Mouse (Mus musculus) liver, embryonic 14.5 days (tissue): ENCODE results near the gene Gpr150. TPM values are rescaled to one million over a fixed set of nuclear protein-coding genes. Genes with fewer than 3 reads are reported as not detected.

Experiments used
- ATAC-seq: fragments of 200-750 bp; cut with Nextera tagmentation; 2 replicates; pipeline ENCODE4 v1.8.0; 2017; ENCODE audit warnings: moderate number of reproducible peaks, mild to moderate bottlenecking, moderate library complexity; ENCODE audit not compliant: insufficient read depth
- DNase-seq, 3 experiments: peaks; one replicate each; pipeline ENCODE4 v3.0.0-alpha.2; 2012 to 2013; ENCODE audit warnings: low read depth in 3 of 3, low spot score in 3 of 3
- H3K27ac ChIP-seq: fragments of 300-500 bp; sonication (generic); 2 replicates; pipeline ENCODE4 v1.5.1; 2014; ENCODE audit warnings: moderate library complexity, mild to moderate bottlenecking, control low read depth, inconsistent platforms
- H3K27me3 ChIP-seq: fragments of 300-500 bp; sonication (generic); 2 replicates; pipeline ENCODE4 v1.6.1; 2014; ENCODE audit warnings: mild to moderate bottlenecking, low read length, moderate library complexity; ENCODE audit not compliant: control insufficient read depth, insufficient read depth
- H3K36me3 ChIP-seq: fragments of 300-500 bp; sonication (generic); replicated peaks from 2 replicates; pipeline ENCODE4 v1.6.1; 2014; ENCODE audit warnings: low read depth; ENCODE audit not compliant: control insufficient read depth, insufficient read depth
- H3K4me1 ChIP-seq, 2 experiments: fragments of 200-500 bp in 1 of 2; fragments of 300-500 bp in 1 of 2; sonication (generic) in 1 of 2; replicated peaks; 2 replicates each; pipeline ENCODE4 v1.6.1; 2012 to 2014; ENCODE audit warnings: antibody characterized with exemption in 1 of 2, inconsistent platforms in 1 of 2, low read length in 1 of 2; ENCODE audit not compliant: control insufficient read depth in 2 of 2, insufficient read depth in 2 of 2
- H3K4me2 ChIP-seq: fragments of 300-500 bp; sonication (generic); 2 replicates; pipeline ENCODE4 v1.6.1; 2014; ENCODE audit warnings: low read depth, mild to moderate bottlenecking, control low read depth, moderate library complexity
- H3K4me3 ChIP-seq, 2 experiments: fragments of 200-500 bp in 1 of 2; fragments of 300-500 bp in 1 of 2; sonication (generic) in 1 of 2; 2 replicates each; pipeline ENCODE4 v1.5.1; 2012 to 2014; ENCODE audit warnings: low read depth in 2 of 2, low read length in 2 of 2, mild to moderate bottlenecking in 2 of 2, control low read depth in 1 of 2, inconsistent platforms in 1 of 2, moderate library complexity in 1 of 2; ENCODE audit not compliant: insufficient read depth in 1 of 2
- H3K9ac ChIP-seq: fragments of 300-500 bp; sonication (generic); replicated peaks from 2 replicates; pipeline ENCODE4 v1.6.1; 2014; ENCODE audit warnings: mild to moderate bottlenecking, control low read depth, moderate library complexity
- H3K9me3 ChIP-seq: fragments of 300-500 bp; sonication (generic); 2 replicates; pipeline ENCODE4 v1.6.1; 2016; ENCODE audit warnings: low read length, mixed read lengths; ENCODE audit not compliant: control insufficient read depth
- CTCF ChIP-seq: IDR thresholded peaks from 2 replicates; pipeline ENCODE4 v1.5.1; 2016; ENCODE audit warnings: antibody characterized with exemption, low read depth, control low read depth
- EP300 ChIP-seq: IDR thresholded peaks from 2 replicates; pipeline ENCODE4 v1.6.1; 2016; ENCODE audit warnings: antibody characterized with exemption, low read depth
- WGBS: fragments of 180-500 bp; shearing (Covaris S2); extraction: QIAGEN DNeasy Blood & Tissue Kit; methylation state at CpG from one replicate; pipeline ENCODE4 v1.1.7; 2014; ENCODE audit not compliant: insufficient replicate concordance; 5-methylcytosine and 5-hydroxymethylcytosine counted together
- polyA plus RNA-seq, 2 experiments: library from polyadenylated mRNA; depleted of rRNA in 1 of 2; stranded (reverse) in 1 of 2; unstranded in 1 of 2; fragments of >200 nt; fragmentation: Nextera tagmentation in 1 of 2; extraction: Ambion mirVana in 1 of 2; gene quantifications; 2 replicates each; pipeline versions ENCODE4 v1.2.1 to v1.2.3; 2012 to 2014

The Gpr150 gene
- polyA plus RNA-seq (2012; rRNA removed) (1.7 TPM in 2 replicates), polyA plus RNA-seq (2014; fragmentation: Nextera tagmentation; extraction: Ambion mirVana) (2.0 and 2.3 TPM in 2 replicates)

GRCm38 (mm10) chr13:76056896-76057266 is at the start of gene Gpr150:
Gene Gpr150, minus strand, starts transcription at chr13:76056996.
- H3K4me2 ChIP-seq, result peak within 1 kb of the TSS; percentile 94
- H3K27me3 ChIP-seq, result peaks cover 9% of the 10 kb centered on the region
- TF ChIP-seq CTCF, result no peak
- TF ChIP-seq EP300, result no peak
- WGBS, result 35% methylated on average over 10 of the region's 10 CpGs
- peak within 1 kb of the TSS; percentile 73 for H3K9ac ChIP-seq
- peak within 1 kb of the TSS; percentile 69 to 75 for H3K4me3 ChIP-seq
- DNase-seq (no peak), ATAC-seq (no peak)
- no peaks in the 10 kb centered on the region for H3K9me3 ChIP-seq
- H3K4me1 ChIP-seq, result peaks cover 13% of the 10 kb centered on the region in 2 experiments
- no peaks in the 10 kb centered on the region for H3K36me3 ChIP-seq
- peak within 1 kb of the TSS; percentile 46 for H3K27ac ChIP-seq

GRCm38 (mm10) chr13:76101989-76102388 is 45.2 kb upstream of the Gpr150 start:
- Histone ChIP-seq H3K4me1 (no peaks in the 10 kb centered on the region; a peak in 1 of 4 replicates), H3K9me3 (no peaks in the 10 kb centered on the region), H3K27me3 (no peaks in the 10 kb centered on the region; the same call in 1 of the 2 replicates), H3K9ac (no peak overlapping the region), H3K27ac (no peak overlapping the region), H3K36me3 (no peaks in the 10 kb centered on the region), H3K4me3 (no peak overlapping the region), H3K4me2 (no peak overlapping the region)
- WGBS, result 73% methylated on average over 2 of the region's 2 CpGs
- ATAC-seq (no peak), DNase-seq (no peak)
- TF ChIP-seq EP300 (no peak), CTCF (no peak)

GRCm38 (mm10) chr13:76098493-76099303 is 41.9 kb upstream of the Gpr150 start, which contains the start of the genes Arsk and Ttc37:
Gene Arsk, minus strand, starts transcription at chr13:76098660.
Gene Ttc37, plus strand, starts transcription at chr13:76098734.
- no peaks in the 10 kb centered on the region for H3K9me3 ChIP-seq
- TF ChIP-seq EP300 (no peak), CTCF (no peak)
- DNase-seq (peak; percentile 94 to 96 (median 95)), ATAC-seq (peak; percentile 97)
- H3K4me1 ChIP-seq, result no peaks in the 10 kb centered on the region; a peak in 1 of 4 replicates
- H3K36me3 ChIP-seq, result no peaks in the 10 kb centered on the region
- H3K27ac ChIP-seq, result peak within 1 kb of the TSS; percentile 71
- WGBS, result under 1% methylated on average over 34 of the region's 34 CpGs
- H3K9ac ChIP-seq, result peak within 1 kb of the TSS; percentile 79
- peak within 1 kb of the TSS; percentile 86 to 97 for H3K4me3 ChIP-seq
- no peaks in the 10 kb centered on the region; the same call in 1 of the 2 replicates for H3K27me3 ChIP-seq
- peak within 1 kb of the TSS; percentile 76 for H3K4me2 ChIP-seq

GRCm38 (mm10) chr13:76098116-76098492 is 41.3 kb upstream of the Gpr150 start:
- TF ChIP-seq EP300 (no peak), CTCF (no peak)
- peak overlapping the region; percentile 86 to 97 for H3K4me3 ChIP-seq
- 2% methylated on average over 16 of the region's 16 CpGs for WGBS
- ATAC-seq (peak; percentile 80), DNase-seq (peak; percentile 37 to 46 (median 45))
- no peaks in the 10 kb centered on the region for H3K9me3 ChIP-seq
- H3K36me3 ChIP-seq, result no peaks in the 10 kb centered on the region
- no peaks in the 10 kb centered on the region; the same call in 1 of the 2 replicates for H3K27me3 ChIP-seq
- H3K4me1 ChIP-seq, result no peaks in the 10 kb centered on the region; a peak in 1 of 4 replicates
- peak overlapping the region; percentile 79 for H3K9ac ChIP-seq
- H3K27ac ChIP-seq, result peak overlapping the region; percentile 71
- peak overlapping the region; percentile 76 for H3K4me2 ChIP-seq

- Histone ChIP-seq H3K4me3 (no peak overlapping the region), H3K36me3 (no peaks in the 10 kb centered on the region), H3K27me3 (no peaks in the 10 kb centered on the region), H3K9ac (no peak overlapping the region), H3K27ac (no peak overlapping the region), H3K9me3 (no peaks in the 10 kb centered on the region), H3K4me2 (no peak overlapping the region), H3K4me1 (0 out of 4 replicates have a peak, but pooled peaks cover 2% of the 10 kb centered on the region in 2 experiments)
- TF ChIP-seq EP300 (no peak), CTCF (no peak)
- DNase-seq (no peak), ATAC-seq (no peak)
- WGBS, result 17% methylated on average over 1 of the region's 1 CpGs
Observed at GRCm38 (mm10) chr13:76074323-76074722, 17.5 kb upstream of the Gpr150 start.
